Mouse (Mus musculus) megakaryocyte, embryonic 14.5 days (primary cell): ENCODE measurements around the gene Pkd1. TPM values are rescaled to one million over a fixed set of nuclear protein-coding genes. Genes with fewer than 3 reads are reported as not detected.

Source experiments
- H3K27me3 ChIP-seq: replicated peaks from 2 replicates; pipeline ENCODE3; 2012; ENCODE audit warnings: inconsistent platforms
- H3K36me3 ChIP-seq: replicated peaks from 2 replicates; pipeline ENCODE3; 2012; ENCODE audit warnings: low read length, inconsistent platforms, mixed read lengths
- H3K4me1 ChIP-seq: 2 replicates; pipeline ENCODE4 v1.6.1; 2012; ENCODE audit warnings: inconsistent platforms
- H3K4me3 ChIP-seq: replicated peaks from 2 replicates; pipeline ENCODE3; 2012; ENCODE audit warnings: moderate library complexity, mild to moderate bottlenecking, inconsistent platforms
- H3K9me3 ChIP-seq: 2 replicates; pipeline ENCODE4 v1.6.1; 2012; ENCODE audit warnings: inconsistent platforms
- FLI1 ChIP-seq: IDR thresholded peaks from 2 replicates; pipeline ENCODE4 v1.6.1; 2012; ENCODE audit warnings: low read length, inconsistent platforms, mixed read lengths
- GATA1 ChIP-seq: IDR thresholded peaks from 3 replicates; pipeline ENCODE4 v1.6.1; 2012; ENCODE audit warnings: mixed read lengths, low read length, inconsistent platforms, borderline replicate concordance
- polyA plus RNA-seq: library from polyadenylated mRNA; stranded (reverse); fragments of >175 nt; gene quantifications from 2 replicates; pipeline ENCODE4 v1.2.3, GENCODE M21; 2012; ENCODE audit warnings: low replicate concordance; ENCODE audit not compliant: insufficient read depth

Gene Pkd1
- 3.5 and 5.6 TPM in 2 replicates for polyA plus RNA-seq

DNA sequence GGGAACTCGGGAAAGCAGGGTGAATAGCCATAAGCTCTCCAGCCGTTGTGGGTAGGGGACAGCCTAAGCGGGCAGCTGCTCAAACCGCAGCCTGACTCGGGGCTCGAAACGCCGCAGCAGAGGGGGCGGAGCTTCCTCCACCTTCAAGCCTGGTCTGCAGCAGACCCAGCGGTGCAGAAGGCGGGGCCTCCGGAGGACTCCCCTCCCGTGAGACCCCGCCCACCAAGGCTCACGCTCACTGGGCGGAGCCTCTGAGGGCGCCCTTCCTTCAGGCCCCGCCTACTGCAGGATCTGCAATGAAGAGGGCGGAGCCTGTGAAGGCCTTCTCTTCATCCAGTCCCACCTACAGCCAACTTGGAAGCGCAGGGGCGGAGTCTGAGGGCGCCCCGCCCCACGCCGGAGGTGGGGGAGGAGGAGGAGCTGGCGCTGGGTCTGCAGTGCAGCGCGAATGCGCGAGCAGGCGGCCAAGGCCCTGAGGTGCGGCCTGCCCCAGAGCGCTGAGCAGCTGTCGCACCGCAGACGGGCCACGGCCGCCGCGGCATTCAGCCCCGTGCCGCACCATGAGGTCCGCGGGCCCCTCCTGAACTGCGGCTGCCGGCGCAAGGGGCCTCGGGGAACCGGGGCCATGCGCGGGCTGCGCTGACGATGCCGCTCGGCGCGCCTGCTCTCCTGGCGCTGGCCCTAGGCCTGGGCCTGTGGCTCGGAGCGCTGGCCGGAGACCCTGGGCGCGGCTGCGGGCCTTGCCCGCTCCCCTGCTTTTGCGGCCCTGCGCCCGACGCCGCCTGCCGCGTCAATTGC, at the start of gene Pkd1:
Gene Pkd1, plus strand, starts transcription at position 217 of the 798 bp plus-strand sequence.
- no peaks in the 10 kb centered on the region for H3K9me3 ChIP-seq
- H3K4me1 ChIP-seq = peaks cover 40% of the 10 kb centered on the region
- H3K27me3 ChIP-seq = peaks cover under 1% of the 10 kb centered on the region
- no peak for TF ChIP-seq GATA1
- H3K36me3 ChIP-seq = peaks cover 8% of the 10 kb centered on the region
- peak within 1 kb of the TSS; percentile 96 for H3K4me3 ChIP-seq

DNA sequence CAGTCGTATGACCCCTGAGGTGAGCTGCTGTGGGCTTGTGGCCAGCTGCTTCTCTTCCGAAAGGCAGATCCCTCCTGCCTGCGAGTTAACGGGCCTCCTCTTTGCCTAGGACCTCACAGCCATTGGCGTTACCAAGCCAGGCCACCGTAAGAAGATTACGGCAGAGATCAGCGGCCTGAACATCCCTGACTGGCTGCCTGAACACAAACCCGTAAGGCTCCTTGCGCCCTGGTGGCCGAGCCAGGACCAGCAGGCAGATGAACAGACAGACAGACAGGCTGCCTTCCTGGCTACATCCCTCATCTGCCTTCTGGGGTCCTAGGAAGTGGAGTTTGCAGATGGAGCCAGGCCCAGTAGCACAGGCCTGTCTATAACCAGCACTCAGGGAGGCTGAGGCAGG, 47.4 kb upstream of the Pkd1 start:
- Histone ChIP-seq H3K4me1 (peaks cover 21% of the 10 kb centered on the region; the same call in 1 of the 2 replicates), H3K4me3 (no peak overlapping the region), H3K36me3 (peaks cover 28% of the 10 kb centered on the region), H3K27me3 (peaks cover 66% of the 10 kb centered on the region), H3K9me3 (no peaks in the 10 kb centered on the region)
- no peak for TF ChIP-seq GATA1
- TF ChIP-seq FLI1 = no peak

DNA sequence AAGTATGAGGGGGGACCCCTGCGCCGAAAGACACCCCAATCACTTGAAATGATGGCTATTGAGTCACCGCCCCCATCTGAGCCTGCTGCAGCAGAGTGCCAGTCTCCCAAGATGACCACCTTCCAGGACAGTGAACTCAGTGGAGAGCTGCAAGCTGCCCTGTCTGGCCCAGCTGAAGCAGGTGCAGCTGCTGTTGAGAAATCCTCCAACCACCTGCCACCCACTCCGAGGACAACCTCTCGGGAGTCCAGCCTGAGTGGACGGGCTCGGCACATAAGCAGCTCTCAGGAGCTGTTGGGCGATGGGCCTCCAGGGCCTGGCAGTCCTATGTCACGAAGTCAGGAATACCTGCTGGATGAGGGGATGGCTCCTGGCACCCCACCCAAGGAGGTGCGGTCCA, 45.5 kb upstream of the Pkd1 start:
- Histone ChIP-seq H3K9me3 (no peaks in the 10 kb centered on the region), H3K4me3 (no peak overlapping the region), H3K4me1 (peaks cover 22% of the 10 kb centered on the region; the same call in 1 of the 2 replicates), H3K27me3 (peaks cover 52% of the 10 kb centered on the region), H3K36me3 (peaks cover 47% of the 10 kb centered on the region)
- TF ChIP-seq GATA1 (no peak), FLI1 (no peak)

DNA sequence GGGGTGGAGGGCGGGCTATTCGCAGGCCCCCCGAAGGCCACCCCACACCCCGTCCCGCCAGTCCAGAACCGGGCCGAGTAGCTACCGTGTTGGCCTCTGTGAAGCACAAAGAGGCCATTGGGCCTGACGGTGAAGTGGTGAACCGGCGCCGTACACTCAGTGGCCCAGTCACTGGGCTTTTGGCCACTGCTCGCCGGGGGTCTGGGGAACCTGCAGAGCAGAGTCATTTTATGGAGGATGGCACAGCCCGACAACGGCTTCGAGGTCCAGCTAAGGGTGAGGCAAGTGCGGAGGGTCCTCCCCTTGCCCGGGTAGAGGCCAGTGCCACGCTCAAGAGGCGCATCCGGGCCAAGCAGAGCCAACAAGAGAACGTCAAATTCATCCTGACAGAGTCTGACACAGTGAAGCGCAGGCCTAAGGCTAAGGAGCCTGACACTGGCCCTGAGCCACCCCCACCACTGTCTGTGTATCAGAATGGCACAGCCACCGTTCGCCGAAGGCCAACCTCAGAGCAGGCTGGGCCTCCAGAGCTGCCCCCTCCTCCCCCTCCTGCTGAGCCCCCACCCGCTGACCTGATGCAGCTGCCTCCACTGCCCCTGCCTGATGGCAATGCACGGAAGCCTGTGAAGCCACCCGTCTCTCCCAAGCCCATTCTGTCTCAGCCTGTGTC, 44.2 kb upstream of the Pkd1 start:
- no peaks in the 10 kb centered on the region for H3K9me3 ChIP-seq
- no peak overlapping the region for H3K4me3 ChIP-seq
- H3K36me3 ChIP-seq = peaks cover 60% of the 10 kb centered on the region
- H3K4me1 ChIP-seq = peaks cover 22% of the 10 kb centered on the region; the same call in 1 of the 2 replicates
- TF ChIP-seq FLI1 (no peak), GATA1 (no peak)
- peaks cover 41% of the 10 kb centered on the region for H3K27me3 ChIP-seq

DNA sequence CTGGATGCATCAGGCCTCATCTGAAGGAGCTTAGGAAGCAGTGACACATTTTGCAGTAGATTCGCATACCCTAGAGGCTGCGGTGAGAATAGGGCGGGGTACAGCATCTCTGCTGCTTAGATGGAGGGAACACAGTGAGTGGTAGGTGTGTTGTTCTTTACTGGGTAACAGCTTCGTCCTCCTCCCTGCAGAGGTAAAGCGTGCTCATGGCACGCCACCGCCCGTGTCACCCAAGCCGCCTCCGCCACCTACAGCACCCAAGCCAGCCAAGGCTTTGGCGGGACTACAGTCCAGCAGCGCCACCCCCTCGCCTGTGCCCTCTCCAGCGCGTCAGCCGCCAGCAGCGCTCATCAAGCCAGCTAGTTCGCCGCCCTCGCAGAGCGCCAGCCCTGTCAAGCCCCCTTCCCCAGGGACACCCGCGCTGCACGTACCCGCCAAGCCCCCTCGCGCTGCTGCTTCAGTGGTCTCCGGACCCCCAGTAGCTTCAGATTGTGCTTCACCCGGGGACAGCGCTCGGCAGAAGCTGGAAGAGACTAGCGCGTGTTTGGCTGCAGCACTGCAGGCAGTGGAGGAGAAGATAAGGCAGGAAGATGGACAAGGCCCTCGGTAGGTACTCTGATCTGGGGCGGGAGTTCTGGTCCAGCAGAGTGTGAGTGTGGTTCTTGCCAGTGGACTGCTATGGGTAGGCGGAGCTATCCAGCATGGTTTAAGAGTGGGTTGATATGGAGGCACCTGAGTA, 43.1 kb upstream of the Pkd1 start:
- Histone ChIP-seq H3K4me1 (peaks cover 22% of the 10 kb centered on the region; the same call in 1 of the 2 replicates), H3K27me3 (peaks cover 30% of the 10 kb centered on the region), H3K36me3 (peaks cover 71% of the 10 kb centered on the region), H3K9me3 (no peaks in the 10 kb centered on the region), H3K4me3 (no peak overlapping the region)
- TF ChIP-seq FLI1 (no peak), GATA1 (no peak)

DNA sequence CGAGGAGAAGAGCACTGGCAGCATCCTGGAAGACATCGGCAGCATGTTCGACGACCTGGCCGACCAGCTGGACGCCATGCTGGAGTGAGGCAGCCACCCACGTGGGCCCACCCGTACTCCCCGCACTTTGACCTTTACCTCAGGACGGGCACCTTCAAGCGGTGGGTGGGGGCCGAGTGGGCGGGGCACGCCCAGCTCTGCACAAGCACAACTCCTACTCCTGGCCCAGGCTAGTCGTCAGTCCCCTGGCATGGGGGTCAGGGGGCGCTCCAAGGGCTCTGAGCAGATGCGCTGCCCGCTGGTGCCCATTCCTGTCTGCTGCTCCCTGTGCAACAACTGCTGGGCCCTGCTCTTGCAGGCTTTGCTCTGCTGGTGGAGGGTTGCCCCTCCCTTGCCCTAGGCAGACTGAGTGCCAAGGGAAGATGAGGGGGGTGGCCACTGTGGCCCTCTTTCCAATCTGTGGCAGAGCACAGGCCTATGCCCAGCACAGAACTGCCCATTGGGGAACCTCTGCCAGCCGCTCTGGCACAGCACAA, 42.4 kb upstream of the Pkd1 start:
- Histone ChIP-seq H3K27me3 (peaks cover 23% of the 10 kb centered on the region), H3K9me3 (no peaks in the 10 kb centered on the region), H3K36me3 (peaks cover 78% of the 10 kb centered on the region), H3K4me3 (peak overlapping the region; percentile 33), H3K4me1 (peaks cover 16% of the 10 kb centered on the region; the same call in 1 of the 2 replicates)
- no peak for TF ChIP-seq FLI1
- TF ChIP-seq GATA1 = no peak

DNA sequence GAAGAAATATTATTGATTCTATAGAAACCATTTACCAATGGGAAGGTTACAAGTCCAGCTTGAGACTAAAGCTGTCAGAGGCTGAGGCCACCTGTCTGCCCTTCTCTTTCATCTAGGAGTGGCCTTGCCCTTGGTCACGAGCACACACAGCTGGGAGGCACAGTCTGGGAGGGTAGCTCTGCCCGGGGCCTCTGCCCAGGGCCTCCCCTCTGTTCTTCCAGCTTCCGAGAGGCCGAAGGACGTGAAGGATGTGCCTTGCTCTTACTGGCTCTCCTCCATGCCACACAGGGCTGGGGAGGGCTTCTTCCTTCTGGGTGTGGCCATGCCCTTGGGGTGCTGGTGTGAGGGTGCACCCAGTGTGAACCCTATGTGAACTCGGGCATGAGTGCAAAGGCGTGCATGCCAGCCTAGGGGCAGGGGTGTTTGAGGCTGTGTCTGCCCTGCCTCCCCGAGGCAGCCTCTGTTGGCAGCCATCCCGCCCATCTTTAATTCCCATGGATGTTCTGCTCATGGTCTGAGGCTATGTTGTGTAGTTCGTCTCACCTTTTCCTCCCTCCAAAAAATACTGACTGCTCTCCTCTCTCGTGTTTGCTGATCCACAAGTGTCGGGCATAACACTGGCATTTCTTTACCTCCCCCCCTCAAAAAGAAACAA, 41.7 kb upstream of the Pkd1 start:
- Histone ChIP-seq H3K4me3 (no peak overlapping the region), H3K36me3 (peaks cover 85% of the 10 kb centered on the region), H3K9me3 (no peaks in the 10 kb centered on the region), H3K27me3 (peaks cover 15% of the 10 kb centered on the region), H3K4me1 (peaks cover 12% of the 10 kb centered on the region; the same call in 1 of the 2 replicates)
- TF ChIP-seq GATA1 (no peak), FLI1 (no peak)

DNA sequence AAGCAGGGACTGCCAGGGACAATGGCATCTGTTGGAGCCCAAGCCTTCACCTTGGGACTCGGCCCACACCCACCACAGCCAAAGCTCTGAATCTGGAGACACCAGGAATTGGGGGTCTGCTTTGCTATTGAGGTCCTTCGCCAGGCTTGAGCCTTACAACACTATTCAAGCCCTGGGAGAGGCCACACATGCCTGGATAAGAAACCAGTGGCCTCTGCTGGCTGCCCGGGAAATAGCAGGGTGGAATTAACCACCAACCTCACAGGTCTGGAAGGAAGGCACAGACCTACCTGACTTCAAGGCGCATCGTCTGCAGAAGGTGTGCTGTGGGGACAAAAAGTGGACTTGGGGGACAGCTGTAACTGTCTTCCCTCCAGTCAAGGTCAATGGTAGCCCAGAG, 36.0 kb upstream of the Pkd1 start:
- H3K4me3 ChIP-seq = no peak overlapping the region
- no peaks in the 10 kb centered on the region for H3K27me3 ChIP-seq
- peaks cover 5% of the 10 kb centered on the region; the same call in 1 of the 2 replicates for H3K4me1 ChIP-seq
- no peaks in the 10 kb centered on the region for H3K9me3 ChIP-seq
- H3K36me3 ChIP-seq = peaks cover 98% of the 10 kb centered on the region
- no peak for TF ChIP-seq GATA1
- no peak for TF ChIP-seq FLI1
